Mouse (Mus musculus) spleen, adult 2 months (tissue): ENCODE data around the gene Leng1.

Experiments used
- CTCF ChIP-seq: fragments of 200-500 bp; IDR thresholded peaks from 2 replicates; pipeline ENCODE4 v1.5.1; 2011; ENCODE audit warnings: mild to moderate bottlenecking, inconsistent platforms; ENCODE audit not compliant: insufficient read depth, insufficient read length, insufficient replicate concordance; ENCODE audit errors: extremely low read depth
- POLR2A ChIP-seq: fragments of 200-500 bp; IDR thresholded peaks from 2 replicates; pipeline ENCODE4 v1.6.1; 2011; ENCODE audit warnings: low read depth, low read length, inconsistent platforms

DNA sequence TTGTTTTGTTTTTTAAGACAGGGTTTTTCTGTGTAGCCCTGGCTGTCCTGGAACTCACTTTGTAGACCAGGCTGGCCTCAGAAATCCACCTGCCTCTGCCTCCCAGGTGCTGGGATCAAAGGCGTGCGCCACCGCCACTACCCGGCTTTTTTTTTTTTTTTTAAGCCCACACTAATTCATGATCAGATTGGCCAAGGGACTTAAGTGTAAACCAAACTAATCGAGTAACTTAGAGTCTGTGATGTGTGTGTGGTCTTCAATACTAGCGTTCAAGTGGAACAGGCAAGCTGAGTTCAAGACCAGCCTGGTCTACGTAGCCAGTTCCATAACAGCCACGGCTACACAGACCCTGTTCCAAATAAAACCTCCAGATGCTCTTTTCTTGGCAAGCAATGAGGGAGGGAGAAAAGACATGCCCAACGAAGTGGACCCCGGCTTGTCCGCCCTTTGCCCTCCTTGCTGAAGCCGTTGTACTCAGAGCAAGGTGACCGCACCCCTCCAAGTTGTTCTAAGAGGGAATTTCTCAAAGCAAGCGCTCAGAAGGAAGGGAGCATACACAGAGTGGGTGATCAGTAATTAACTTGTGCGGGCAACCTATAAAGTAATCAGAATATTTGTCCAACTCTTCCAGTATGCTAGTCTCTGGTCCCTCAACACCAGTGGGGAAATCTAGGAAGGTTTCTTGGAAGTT lies 971 bp downstream of the Leng1 start:
- TF ChIP-seq POLR2A (no peak), CTCF (no peak)
